Mouse (Mus musculus) heart, adult 11 months (tissue): ENCODE data around the gene Tubb2a.
A peak's percentile ranks its signal among the peaks of the same experiment; 100 is the strongest.

Experiments used
- DNase-seq: peaks from one replicate; pipeline ENCODE4 v3.0.0; 2022

The Tubb2a gene

DNA sequence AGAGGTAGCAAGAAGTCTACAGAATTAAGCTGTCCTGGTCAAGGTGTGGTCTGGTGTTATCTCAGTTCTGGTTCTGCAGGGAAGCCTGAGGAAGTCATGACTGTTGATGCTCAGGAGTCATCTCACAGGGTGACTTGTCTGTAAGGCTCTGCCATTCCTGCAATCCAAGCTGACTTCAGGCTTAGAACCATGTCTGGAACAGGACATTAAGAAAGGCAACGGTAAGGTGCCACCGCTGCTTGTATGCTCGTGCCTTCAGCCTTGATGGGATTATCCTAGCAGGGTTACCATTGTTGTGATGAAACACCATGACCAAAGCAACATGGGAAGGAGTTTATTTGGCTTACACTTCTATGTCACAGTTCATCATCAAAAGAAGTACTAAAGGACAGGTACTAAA lies 30.3 kb downstream of the Tubb2a start:
- DNase-seq = peak; percentile 76

DNA sequence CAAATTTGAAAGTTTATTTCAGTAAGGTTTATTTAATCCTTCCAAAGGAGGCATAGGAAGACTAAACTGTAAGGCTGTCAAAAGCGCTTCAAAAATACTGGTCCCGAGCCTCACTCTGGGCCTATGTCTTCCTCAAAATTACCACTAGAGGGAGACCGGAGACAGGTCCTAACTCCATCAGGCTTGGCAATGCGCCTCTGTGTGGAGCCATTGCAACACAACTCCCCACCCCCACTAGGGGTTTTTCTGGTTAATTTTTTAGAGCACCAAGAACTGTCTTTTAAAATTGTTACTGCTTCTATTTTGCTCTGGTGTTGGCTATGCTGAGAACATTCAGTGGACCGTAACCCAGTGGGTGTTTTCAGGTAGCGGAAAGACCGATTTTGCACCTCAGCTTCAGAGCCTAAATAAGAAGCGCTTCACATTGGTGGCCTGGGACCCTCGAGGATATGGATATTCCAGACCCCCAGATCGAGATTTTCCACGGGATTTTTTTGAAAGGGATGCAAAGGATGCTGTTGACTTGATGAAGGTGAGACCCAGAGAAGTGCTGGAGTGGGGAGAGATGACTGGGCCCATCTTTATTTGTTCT lies 31.3 kb downstream of the Tubb2a start:
- DNase-seq = peak; percentile 97

DNA sequence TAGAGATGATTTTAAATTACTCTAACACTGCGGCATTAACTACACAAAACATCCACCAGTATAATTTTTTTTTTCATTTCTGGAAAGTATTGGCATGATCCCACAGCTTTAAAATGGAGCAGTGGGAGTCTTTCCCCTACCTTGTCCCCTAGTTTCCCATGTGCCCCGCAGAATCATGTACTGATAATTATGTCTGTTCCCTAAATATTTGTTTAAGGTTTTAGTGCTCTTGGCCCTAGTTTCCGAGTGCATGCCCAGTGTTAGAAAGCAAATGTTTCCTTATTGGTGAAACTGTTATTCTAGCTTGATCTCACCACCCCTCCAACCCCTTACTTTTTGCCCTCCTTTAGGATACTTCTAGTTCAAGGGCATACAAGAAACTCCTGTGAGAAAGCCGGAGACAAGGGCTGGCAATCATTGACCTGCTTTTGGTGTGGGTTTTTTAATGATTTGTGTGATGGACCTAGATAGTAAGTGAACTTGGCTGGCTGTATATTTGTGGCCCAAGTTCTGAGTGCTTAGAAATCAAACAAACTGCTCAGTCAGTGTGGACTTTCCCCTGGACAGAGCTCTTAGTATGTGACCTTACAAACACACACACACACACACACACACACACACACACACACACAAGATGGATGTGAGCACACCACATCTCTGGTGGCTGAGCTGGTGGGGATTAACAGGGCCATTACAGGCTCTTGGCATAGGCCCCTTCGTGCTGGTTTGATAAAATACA lies 32.1 kb downstream of the Tubb2a start:
- peak; percentile 67 for DNase-seq

DNA sequence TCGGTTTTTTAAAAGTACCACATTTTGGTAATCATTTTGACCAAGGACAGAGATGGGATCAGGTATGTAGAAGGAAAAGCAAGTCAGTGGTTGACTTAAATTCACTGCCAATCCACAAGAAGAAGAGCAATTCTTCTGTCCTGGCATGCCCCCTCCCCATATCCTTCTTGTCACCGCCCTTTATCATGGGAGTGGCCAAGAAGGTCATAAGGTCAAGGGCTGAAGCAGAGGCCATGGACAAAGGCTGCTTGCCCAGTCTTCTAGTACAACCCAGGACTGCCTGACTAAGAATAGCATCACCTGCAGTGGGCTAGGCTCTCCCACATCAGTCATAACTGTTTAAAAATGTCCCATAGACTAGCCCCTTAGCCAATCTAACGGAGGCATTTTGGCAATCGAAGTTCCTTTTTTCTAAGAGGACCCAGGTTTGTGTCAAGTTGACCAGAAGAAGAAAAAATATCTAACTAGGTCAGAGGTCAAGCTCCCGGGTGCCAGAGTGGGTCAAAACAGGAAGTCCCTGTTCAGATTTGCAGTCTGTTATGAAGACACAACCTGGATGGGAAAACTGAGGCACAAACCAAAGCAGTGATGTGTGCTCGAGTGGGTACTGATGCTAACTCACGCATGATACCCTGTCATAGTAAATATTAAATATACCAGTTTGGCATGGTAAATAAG lies 34.0 kb downstream of the Tubb2a start:
- DNase-seq = peak; percentile 55

DNA sequence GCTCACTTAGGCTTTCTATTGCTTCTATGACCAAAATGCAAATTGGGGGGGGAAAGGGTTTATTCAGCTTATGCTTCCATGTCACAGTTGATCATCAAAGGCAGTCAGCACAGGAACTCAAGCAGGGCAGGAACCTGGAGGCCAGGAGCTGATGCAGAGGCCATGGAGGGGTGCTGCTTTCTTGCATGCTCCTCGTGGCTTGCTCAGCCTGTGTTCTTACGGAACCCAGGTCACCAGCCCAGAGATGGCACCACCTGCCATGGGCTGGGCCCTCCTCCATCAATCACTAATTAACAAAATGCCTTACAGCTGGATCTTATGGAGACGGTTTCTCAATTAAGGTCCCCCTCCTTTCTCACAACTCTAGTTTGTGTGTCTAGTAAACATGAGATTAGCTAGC lies 37.7 kb downstream of the Tubb2a start:
- DNase-seq = peak; percentile 80

DNA sequence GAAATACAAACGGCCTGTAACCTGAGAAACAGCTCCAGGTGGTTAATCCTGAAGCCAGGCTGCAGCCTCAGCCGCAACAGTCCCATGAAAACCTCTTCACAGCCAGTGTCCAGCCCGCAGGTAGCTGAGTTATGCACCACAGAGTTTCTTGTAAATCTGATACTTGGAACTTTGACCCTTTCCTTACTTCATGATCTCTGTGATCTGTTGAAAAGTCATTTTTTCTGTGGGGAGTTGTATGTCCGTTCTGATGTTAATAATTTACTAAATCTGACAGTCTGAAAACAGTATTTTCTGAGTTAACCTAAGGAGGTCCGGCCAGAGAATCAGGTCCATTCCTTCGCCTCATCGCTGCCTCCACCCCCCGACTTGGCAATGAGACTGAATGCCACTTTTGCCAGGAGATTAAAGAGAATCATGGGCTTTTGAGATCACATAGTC lies 38.9 kb downstream of the Tubb2a start:
- DNase-seq = peak; percentile 49

DNA sequence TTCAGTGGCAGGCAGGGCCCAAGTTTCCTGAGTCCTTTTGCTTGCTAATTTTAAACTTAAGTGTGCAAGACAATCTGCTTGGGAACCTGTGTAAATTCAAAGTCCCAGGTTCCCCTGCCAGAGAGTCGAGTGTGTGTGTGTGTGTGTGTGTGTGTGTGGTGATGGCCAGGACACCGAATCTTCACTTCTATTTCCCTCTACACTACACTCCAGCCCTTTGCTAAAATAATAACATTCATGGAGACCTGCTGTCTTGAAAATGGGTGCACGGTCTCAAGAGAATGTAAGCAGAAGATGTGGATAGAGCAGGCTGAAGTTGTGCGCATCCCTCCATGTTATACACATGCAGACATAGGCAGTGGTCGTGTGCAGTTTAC lies 39.8 kb downstream of the Tubb2a start:
- no peak for DNase-seq

DNA sequence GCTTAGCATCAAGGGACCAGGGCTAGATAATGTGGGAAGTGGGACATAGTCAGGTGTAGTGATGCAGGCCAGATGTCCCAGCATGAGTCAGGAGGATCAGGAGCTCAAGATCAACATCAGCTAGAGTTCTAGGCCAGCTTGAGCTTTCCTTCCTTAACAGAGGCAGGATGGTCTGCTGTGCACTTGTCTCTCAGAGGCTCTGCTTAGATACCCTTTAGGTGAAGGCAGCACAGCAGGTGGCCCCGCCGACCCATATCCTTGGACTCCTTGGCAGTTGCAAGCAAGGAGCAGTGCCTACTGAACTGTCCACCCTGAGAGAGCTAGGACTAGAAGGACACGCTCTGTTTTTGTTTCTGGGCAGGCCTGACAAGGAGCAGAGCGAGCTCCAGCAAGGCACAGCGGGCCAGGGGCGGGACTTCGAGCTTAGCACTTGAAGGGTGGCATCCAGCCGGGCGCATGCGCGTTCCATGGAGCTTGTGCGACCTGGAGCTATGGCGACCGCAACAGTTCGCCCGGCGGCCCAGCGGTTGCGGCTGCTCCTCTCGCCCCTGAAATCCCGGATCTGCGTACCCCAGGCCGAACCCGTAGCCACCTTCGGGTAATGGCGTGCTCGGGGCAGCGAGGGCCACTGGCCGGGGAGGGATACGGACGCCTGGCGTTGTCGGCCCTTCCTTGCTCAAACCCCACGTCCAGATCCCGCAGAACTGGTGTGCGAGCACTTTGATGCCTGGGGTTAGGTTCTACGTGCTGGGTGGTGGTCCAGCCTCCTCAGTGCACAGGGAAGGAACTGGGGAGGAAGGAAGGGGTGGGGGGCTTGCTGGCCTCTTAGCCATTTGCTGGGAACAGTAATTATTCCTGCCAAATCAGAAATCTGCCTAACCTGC lies 40.4 kb downstream of the Tubb2a start, which contains the start of gene Bphl:
TSS of gene Bphl (plus strand) at position 426 of the 884 bp plus-strand sequence.
- peak; percentile 99 for DNase-seq

DNA sequence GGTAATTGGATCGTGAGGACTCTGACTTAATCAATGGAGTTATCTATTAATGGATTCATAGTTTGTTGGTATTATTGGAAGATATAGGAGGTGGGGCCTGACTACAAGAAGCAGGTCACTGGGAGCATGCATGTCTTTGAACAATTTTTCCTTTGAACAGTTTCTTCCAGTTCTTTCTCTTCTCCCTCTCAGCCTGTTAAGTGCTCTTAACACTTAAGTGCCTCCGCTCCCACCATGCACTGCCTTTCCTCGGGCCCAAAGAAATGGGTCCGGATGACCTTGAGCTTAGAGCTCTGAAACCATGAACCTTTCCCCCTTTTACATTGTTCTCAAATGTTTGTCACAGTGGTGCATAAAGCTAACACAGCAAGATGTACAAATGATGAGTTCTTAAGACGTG lies 41.1 kb downstream of the Tubb2a start:
- DNase-seq = peak; percentile 79

DNA sequence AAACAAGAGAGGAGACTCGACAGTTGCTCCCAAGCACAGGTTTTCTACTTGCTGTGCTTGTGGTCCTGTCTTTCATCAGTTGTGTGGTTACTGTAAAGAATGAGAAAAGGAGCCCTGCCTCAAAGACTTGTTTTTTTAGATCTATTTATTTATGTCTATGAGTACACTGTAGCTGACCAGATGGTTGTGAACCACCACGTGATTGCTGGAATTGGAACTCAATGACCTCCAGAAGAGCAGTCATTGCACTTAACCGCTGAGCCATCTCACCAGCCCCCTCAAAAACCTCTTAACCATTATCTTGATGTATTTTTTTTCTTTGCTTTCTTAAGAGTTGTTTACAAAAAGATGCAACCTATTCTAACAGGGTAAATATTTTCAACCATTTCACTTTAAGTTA lies 42.4 kb downstream of the Tubb2a start:
- DNase-seq = peak; percentile 23

DNA sequence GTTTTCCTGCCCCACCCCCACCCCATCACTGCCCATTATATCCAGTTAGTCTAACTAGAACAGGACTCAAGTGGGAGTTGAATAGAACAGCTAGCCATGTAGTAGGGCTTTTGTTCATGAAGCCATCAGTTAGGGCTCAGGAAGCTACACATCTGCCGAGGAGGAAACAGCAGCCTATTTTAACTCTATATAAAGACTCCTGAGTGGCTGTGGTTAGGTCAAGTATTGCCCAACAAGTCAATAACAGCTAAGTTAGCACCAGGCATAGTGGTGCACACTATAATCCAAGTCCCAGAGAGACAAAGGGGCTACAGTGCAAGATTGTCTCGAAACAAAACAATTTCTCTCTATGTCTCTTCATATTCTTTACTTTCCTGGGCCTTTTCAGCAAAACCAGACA lies 45.8 kb downstream of the Tubb2a start:
- peak; percentile 49 for DNase-seq
